Mouse (Mus musculus) central nervous system, embryonic 11.5 days (tissue): ENCODE data around the gene Edn1. TPM values are rescaled to one million over a fixed set of nuclear protein-coding genes. Genes with fewer than 3 reads are reported as not detected.

Source experiments
- polyA plus RNA-seq: library from polyadenylated mRNA; depleted of rRNA; stranded (reverse); fragments of >200 nt; gene quantifications from 2 replicates; pipeline ENCODE4 v1.2.3, GENCODE M21; 2012; rRNA removed

Gene Edn1
- 0.82 and 1.7 TPM in 2 replicates for polyA plus RNA-seq

DNA sequence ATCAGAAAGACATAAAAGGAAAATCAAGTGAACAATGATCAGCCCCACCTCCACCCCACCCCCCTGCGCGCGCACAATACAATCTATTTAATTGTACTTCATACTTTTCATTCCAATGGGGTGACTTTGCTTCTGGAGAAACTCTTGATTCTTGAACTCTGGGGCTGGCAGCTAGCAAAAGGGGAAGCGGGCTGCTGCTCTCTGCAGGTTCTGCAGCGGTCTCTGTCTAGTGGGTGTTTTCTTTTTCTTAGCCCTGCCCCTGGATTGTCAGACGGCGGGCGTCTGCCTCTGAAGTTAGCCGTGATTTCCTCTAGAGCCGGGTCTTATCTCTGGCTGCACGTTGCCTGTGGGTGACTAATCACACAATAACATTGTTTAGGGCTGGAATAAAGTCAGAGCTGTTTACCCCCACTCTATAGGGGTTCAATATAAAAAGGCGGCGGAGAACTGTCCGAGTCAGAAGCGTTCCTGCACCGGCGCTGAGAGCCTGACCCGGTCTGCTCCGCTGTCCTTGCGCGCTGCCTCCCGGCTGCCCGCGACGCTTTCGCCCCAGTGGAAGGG, at the start of gene Edn1:
Edn1 (plus strand) TSS at position 316 of the 561 bp plus-strand sequence.

Other genes starting within 250 kb of the Edn1 start
- gene Hivep1, start 249.5 kb upstream of the Edn1 start, polyA plus RNA-seq: 12.7 and 19.9 TPM in 2 replicates